Mouse (Mus musculus): ENCODE results near the gene Zmiz1. TPM values are rescaled to one million over a fixed set of nuclear protein-coding genes. Genes with fewer than 3 reads are reported as not detected.

The Zmiz1 gene
- polyA plus RNA-seq, 1 experiment from 2014 or later = 42.2 TPM

- Histone ChIP-seq H3K27me3 (ENCODE audit: low read depth, poor library complexity, severe bottlenecking) (no peaks in the 10 kb centered on the region), H3K9me3 (replicated peaks) (no peaks in the 10 kb centered on the region), H3K4me3 (no peak overlapping the region), H3K36me3 (peaks cover 8% of the 10 kb centered on the region; the same call in 1 of the 2 replicates), H3K4me1 (peaks cover 100% of the 10 kb centered on the region), H3K27ac (replicated peaks) (0 out of 2 replicates have a peak overlapping the region, but pooled peaks have one; percentile 15)
- no peak for DNase-seq (ENCODE audit: low spot score)
- 74% methylated on average over 7 of the region's 7 CpGs for WGBS
These were observed 10.0 kb downstream of the Zmiz1 start for GRCm38 (mm10) chr14:25468891-25469529.

GRCm38 (mm10) chr14:25470224-25470805, 11.3 kb downstream of the Zmiz1 start:
- Histone ChIP-seq H3K27me3 (ENCODE audit: low read depth, poor library complexity, severe bottlenecking) (no peaks in the 10 kb centered on the region), H3K27ac (replicated peaks) (0 out of 2 replicates have a peak overlapping the region, but pooled peaks have one; percentile 4), H3K9me3 (replicated peaks) (no peaks in the 10 kb centered on the region), H3K4me3 (no peak overlapping the region), H3K36me3 (peaks cover 16% of the 10 kb centered on the region), H3K4me1 (peaks cover 100% of the 10 kb centered on the region)
- DNase-seq (ENCODE audit: low spot score) = no peak
- 81% methylated on average over 7 of the region's 7 CpGs for WGBS

DNA sequence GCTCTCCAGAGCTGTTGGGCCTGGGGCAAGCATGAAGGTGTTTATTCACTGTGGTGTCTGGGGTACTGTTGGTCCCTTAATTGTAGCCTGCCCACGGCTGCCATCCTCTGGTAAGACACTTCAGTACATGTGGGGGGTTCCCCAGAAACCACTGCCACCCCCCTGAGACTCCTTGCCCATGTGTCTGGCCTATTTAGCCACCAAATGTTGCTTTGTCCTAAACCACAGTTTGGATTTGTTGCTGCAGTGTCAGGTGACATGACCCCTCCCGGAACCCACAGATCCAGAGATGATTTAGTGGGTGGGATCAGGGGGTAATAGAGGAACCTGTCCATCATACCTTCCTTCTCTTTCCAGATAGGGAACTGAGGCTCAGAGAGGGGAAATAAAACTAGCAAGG, 12.1 kb downstream of the Zmiz1 start:
- no peak overlapping the region for H3K4me3 ChIP-seq
- peaks cover 100% of the 10 kb centered on the region for H3K4me1 ChIP-seq
- H3K27ac ChIP-seq (replicated peaks) = peak overlapping the region; percentile 59; the same call in 1 of the 2 replicates
- 77% methylated on average over 2 of the region's 2 CpGs for WGBS
- H3K9me3 ChIP-seq (replicated peaks) = no peaks in the 10 kb centered on the region
- no peaks in the 10 kb centered on the region for H3K27me3 ChIP-seq (ENCODE audit: low read depth, poor library complexity, severe bottlenecking)
- H3K36me3 ChIP-seq = peaks cover 22% of the 10 kb centered on the region
- no peak for DNase-seq (ENCODE audit: low spot score)

DNA sequence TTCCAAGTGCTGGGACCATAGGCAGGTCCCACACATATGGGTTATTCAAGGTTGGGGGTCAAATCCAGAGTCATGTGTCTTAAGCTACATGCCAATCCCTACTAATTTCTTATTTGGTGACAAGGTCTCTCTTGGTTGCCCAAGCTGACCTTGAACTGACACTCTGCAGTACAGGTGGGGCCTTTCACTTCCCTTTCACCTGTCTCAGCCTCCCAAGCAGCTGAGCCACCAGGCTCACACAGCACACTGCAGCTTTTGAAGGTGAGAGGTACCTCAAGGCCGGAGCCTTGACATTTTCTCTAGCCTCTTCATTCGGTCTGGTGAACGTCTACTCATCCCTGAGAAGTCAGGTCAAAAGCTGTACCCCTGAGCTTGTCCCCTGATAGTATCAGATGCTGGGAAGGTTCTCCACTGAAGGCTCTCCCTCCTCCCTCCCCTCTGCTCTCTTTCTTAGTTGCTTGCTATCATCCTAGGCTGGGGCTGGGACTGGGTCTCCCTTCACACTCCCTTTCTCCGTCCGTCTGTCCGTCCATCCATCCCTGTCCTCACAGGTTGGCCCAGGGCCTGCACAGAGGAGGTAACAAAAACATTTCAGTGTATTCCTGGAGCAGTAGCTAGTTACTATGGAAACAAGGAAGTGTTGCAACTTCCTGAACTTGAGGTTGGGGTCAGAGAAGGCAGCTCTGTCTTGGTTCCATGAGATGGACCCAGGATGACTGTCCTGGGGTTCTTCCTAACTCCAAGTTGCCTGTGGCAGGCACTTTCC, 13.3 kb downstream of the Zmiz1 start:
- H3K27me3 ChIP-seq (ENCODE audit: low read depth, poor library complexity, severe bottlenecking) = no peaks in the 10 kb centered on the region
- 88% methylated on average over 6 of the region's 6 CpGs for WGBS
- H3K4me1 ChIP-seq = peaks cover 100% of the 10 kb centered on the region
- no peak overlapping the region for H3K4me3 ChIP-seq
- no peaks in the 10 kb centered on the region for H3K9me3 ChIP-seq (replicated peaks)
- H3K36me3 ChIP-seq = peaks cover 30% of the 10 kb centered on the region
- H3K27ac ChIP-seq (replicated peaks) = peak overlapping the region; percentile 43; the same call in 1 of the 2 replicates
- DNase-seq (ENCODE audit: low spot score) = no peak

DNA sequence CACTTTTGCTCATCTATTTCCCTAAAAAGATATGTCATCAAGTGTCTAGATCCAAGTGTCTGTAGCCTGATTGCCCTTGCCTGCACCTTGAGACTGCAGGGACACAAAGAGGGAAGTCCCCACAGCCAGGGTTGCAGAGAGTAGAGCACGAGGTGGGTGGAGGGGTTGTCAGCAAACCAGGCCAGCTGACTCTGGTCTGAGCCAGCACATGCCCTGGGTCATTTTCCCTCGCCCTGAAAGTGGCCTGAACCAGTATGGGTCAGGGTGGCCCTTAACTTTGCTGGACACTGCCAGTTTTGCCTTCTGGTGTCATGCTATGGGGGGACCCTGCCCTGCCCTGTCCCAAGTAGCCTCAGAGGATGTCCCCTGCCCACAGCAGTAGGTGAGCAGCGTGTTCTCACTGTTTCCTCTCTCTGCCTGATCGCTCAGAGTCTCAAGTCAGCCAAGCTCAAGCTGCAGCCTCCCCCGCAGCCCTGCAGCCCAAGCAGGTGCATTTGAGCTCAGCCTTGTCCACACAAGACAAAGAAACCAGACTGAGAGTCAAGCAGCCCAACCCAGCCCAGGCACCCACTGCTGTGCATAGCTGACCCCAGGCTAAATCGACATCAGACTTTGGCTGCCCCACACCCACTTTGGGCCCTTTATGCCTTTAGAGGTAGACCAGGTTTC, 14.1 kb downstream of the Zmiz1 start:
- no peak overlapping the region for H3K4me3 ChIP-seq
- no peaks in the 10 kb centered on the region for H3K27me3 ChIP-seq (ENCODE audit: low read depth, poor library complexity, severe bottlenecking)
- WGBS = 54% methylated on average over 6 of the region's 6 CpGs
- peak overlapping the region; percentile 43 for H3K27ac ChIP-seq (replicated peaks)
- H3K4me1 ChIP-seq = peaks cover 100% of the 10 kb centered on the region
- H3K9me3 ChIP-seq (replicated peaks) = no peaks in the 10 kb centered on the region
- no peak for DNase-seq (ENCODE audit: low spot score)
- H3K36me3 ChIP-seq = peaks cover 31% of the 10 kb centered on the region

DNA sequence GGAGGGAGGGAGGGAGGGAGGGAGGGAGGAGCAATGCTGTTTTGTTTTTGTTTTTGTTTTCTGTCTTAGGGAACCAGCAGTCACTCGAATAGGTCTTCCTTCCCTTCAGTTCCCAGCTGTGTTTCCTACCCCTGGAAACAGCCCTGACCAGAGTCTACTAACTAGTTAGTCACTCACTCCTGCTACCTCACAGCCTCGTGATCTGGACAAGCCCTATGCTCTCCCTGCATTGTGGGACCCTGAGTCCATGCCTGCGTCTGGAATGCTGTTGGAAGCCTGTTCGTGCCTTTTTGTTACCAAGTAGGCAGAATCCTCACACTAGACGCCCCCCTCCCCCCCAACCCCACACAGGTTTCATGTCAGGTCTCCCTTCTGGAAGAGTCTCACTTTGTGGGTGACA, 15.0 kb downstream of the Zmiz1 start:
- 0 out of 2 replicates have a peak overlapping the region, but pooled peaks have one; percentile 17 for H3K27ac ChIP-seq (replicated peaks)
- no peak overlapping the region for H3K4me3 ChIP-seq
- H3K4me1 ChIP-seq = peaks cover 100% of the 10 kb centered on the region
- H3K36me3 ChIP-seq = peaks cover 40% of the 10 kb centered on the region
- no peaks in the 10 kb centered on the region for H3K9me3 ChIP-seq (replicated peaks)
- WGBS = 65% methylated on average over 5 of the region's 5 CpGs
- DNase-seq (ENCODE audit: low spot score) = no peak
- no peaks in the 10 kb centered on the region for H3K27me3 ChIP-seq (ENCODE audit: low read depth, poor library complexity, severe bottlenecking)

DNA sequence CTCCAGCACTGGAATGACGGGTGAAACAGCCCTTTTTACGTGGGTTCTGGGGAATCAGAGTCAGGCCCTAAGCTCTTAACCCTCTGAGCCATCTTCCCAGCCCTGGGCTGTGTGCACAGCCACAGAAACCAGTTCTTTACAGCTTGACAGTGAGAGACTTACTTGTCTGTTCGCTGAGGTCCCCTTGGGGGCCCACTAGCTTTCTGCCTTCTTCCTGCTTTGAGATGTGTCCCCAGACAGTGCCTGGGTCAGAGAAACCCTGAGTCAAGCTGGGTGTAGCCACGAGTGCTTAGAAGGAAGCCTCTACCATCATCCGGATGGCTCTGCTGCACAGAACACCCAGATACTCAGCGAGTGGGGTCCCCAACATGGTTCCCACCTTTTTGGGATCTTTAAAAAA, 15.7 kb downstream of the Zmiz1 start:
- no peaks in the 10 kb centered on the region for H3K9me3 ChIP-seq (replicated peaks)
- H3K36me3 ChIP-seq = peaks cover 42% of the 10 kb centered on the region
- H3K27ac ChIP-seq (replicated peaks) = 0 out of 2 replicates have a peak overlapping the region, but pooled peaks have one; percentile 17
- DNase-seq (ENCODE audit: low spot score) = no peak
- 80% methylated on average over 6 of the region's 6 CpGs for WGBS
- no peak overlapping the region for H3K4me3 ChIP-seq
- H3K27me3 ChIP-seq (ENCODE audit: low read depth, poor library complexity, severe bottlenecking) = no peaks in the 10 kb centered on the region
- peaks cover 100% of the 10 kb centered on the region for H3K4me1 ChIP-seq

GRCm38 (mm10) chr14:25476048-25476447, 17.1 kb downstream of the Zmiz1 start:
- Histone ChIP-seq H3K27ac (replicated peaks) (peak overlapping the region; percentile 14), H3K4me3 (no peak overlapping the region), H3K36me3 (peaks cover 44% of the 10 kb centered on the region), H3K4me1 (peaks cover 100% of the 10 kb centered on the region), H3K27me3 (ENCODE audit: low read depth, poor library complexity, severe bottlenecking) (no peaks in the 10 kb centered on the region), H3K9me3 (replicated peaks) (no peaks in the 10 kb centered on the region)
- DNase-seq (ENCODE audit: low spot score) = no peak
- WGBS = 78% methylated on average over 9 of the region's 9 CpGs

GRCm38 (mm10) chr14:25476453-25476852, 17.5 kb downstream of the Zmiz1 start:
- Histone ChIP-seq H3K27me3 (ENCODE audit: low read depth, poor library complexity, severe bottlenecking) (no peaks in the 10 kb centered on the region), H3K27ac (replicated peaks) (peak overlapping the region; percentile 14; the same call in 1 of the 2 replicates), H3K9me3 (replicated peaks) (no peaks in the 10 kb centered on the region), H3K36me3 (peaks cover 44% of the 10 kb centered on the region), H3K4me1 (peaks cover 100% of the 10 kb centered on the region), H3K4me3 (no peak overlapping the region)
- no peak for DNase-seq (ENCODE audit: low spot score)
- 81% methylated on average over 3 of the region's 3 CpGs for WGBS

DNA sequence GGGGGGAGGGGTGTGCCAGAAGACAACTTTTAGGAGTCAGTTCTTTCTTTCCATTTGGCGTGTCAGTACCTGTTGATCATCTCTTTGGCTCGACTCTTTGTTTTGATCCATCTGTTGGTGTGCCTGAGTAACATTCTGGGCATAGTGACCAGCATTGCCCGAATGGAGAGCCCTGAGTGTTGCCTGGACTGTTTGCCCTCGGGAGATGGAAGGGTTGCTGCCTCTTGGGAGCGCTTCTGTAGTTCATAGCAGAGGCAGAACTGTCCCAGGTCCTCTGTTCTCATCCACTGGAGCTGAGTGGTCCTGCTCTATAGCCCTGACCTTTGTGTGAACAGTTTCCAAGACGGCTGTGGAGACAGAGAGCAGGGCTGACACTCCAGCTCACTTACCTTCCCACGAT, 18.3 kb downstream of the Zmiz1 start:
- 81% methylated on average over 7 of the region's 7 CpGs for WGBS
- Histone ChIP-seq H3K27ac (replicated peaks) (0 out of 2 replicates have a peak overlapping the region, but pooled peaks have one; percentile 64), H3K4me1 (peaks cover 100% of the 10 kb centered on the region), H3K27me3 (ENCODE audit: low read depth, poor library complexity, severe bottlenecking) (no peaks in the 10 kb centered on the region), H3K4me3 (no peak overlapping the region), H3K36me3 (peaks cover 51% of the 10 kb centered on the region), H3K9me3 (replicated peaks) (no peaks in the 10 kb centered on the region)
- no peak for DNase-seq (ENCODE audit: low spot score)

- Histone ChIP-seq H3K9me3 (replicated peaks) (no peaks in the 10 kb centered on the region), H3K27ac (replicated peaks) (0 out of 2 replicates have a peak overlapping the region, but pooled peaks have one; percentile 64), H3K4me3 (no peak overlapping the region), H3K27me3 (ENCODE audit: low read depth, poor library complexity, severe bottlenecking) (no peaks in the 10 kb centered on the region), H3K4me1 (peaks cover 100% of the 10 kb centered on the region), H3K36me3 (peaks cover 51% of the 10 kb centered on the region)
- WGBS = 76% methylated on average over 5 of the region's 5 CpGs
- no peak for DNase-seq (ENCODE audit: low spot score)
These were observed 19.3 kb downstream of the Zmiz1 start for GRCm38 (mm10) chr14:25478257-25478656.

GRCm38 (mm10) chr14:25478755-25479154, 19.8 kb downstream of the Zmiz1 start:
- WGBS = 89% methylated on average over 9 of the region's 9 CpGs
- no peak for DNase-seq (ENCODE audit: low spot score)

More at GRCm38 (mm10) chr14:25478755-25479154, 19.8 kb downstream of the Zmiz1 start:
- Histone ChIP-seq H3K9me3 (replicated peaks) (no peaks in the 10 kb centered on the region), H3K27ac (replicated peaks) (peak overlapping the region; percentile 64), H3K4me3 (no peak overlapping the region), H3K36me3 (peaks cover 51% of the 10 kb centered on the region), H3K27me3 (ENCODE audit: low read depth, poor library complexity, severe bottlenecking) (no peaks in the 10 kb centered on the region), H3K4me1 (peaks cover 100% of the 10 kb centered on the region)
